ENCODE assay signal across 26 mouse cellular contexts in genomic region chr17:78403804-78404203, GRCm38 (mm10). TPM values are rescaled to one million over a fixed set of nuclear protein-coding genes. Genes with fewer than 3 reads are reported as not detected.
DNase-seq lines count a peak whose midpoint lies in the region; ATAC-seq and TF ChIP-seq lines count a peak whose summit lies in the region.
"Had no signal": no experiment of that assay in that cellular context is flagged by ENCODE, and none has a peak within 500 bp of the region (broad histone marks: within the 10 kb centered on the region; RNA-seq: fewer than 3 reads in every experiment).

No protein-coding gene starts in this region.

- peak overlapping the region; percentile 80 for H3K27ac ChIP-seq in gastrocnemius, adult 2 months
- H3K27ac ChIP-seq in heart, embryonic 15.5 days, result no peak overlapping the region
- H3K27ac ChIP-seq in heart, embryonic 12.5 days (ENCODE audit: poor library complexity, severe bottlenecking), result no peak overlapping the region; the same call in 1 of the 2 replicates
- H3K27ac ChIP-seq in small intestine, adult 2 months (ENCODE audit: insufficient read depth, low read depth, low read length), result 0 out of 2 replicates have a peak overlapping the region, but pooled peaks have one; percentile 37
- H3K27ac ChIP-seq: forebrain, embryonic 12.5 days; hindbrain, embryonic 14.5 days; layer of hippocampus, adult 2 months; left cerebral cortex, adult 2 months; limb, embryonic 12.5 days; lung, embryonic 15.5 days; midbrain, embryonic 10.5 days; neural tube, embryonic 13.5 days had no signal

- no peak for DNase-seq in gastrocnemius, adult 2 months
- DNase-seq in gastrocnemius, postnatal 4 days (ENCODE audit: low spot score in 2 of 2), result no peak
- peak; percentile 39 for DNase-seq in R1 (ENCODE audit: low read depth, low spot score)
- DNase-seq in kidney, adult 9 months, result no peak
- DNase-seq: adrenal gland, postnatal 14 days; cerebellum, adult 2 months; cerebellum, postnatal 14 days; forebrain, postnatal 0 days; gastrocnemius, postnatal 10 days; kidney, adult 18-20 months; kidney, postnatal 36 days; right cerebral cortex, postnatal 4 days had no signal

- peaks cover 26% of the 10 kb centered on the region for H3K4me1 ChIP-seq in heart, embryonic 15.5 days (replicated peaks)
- peaks cover 46% of the 10 kb centered on the region for H3K4me1 ChIP-seq in heart, embryonic 12.5 days (replicated peaks)
- peaks cover 42% of the 10 kb centered on the region for H3K4me1 ChIP-seq in small intestine, adult 2 months (ENCODE audit: control insufficient read depth, insufficient read depth, insufficient read length, low read length)

- no peak overlapping the region for H3K4me2 ChIP-seq in heart, embryonic 15.5 days
- H3K4me2 ChIP-seq in heart, embryonic 12.5 days, result no peak overlapping the region
- H3K4me2 ChIP-seq: forebrain, embryonic 12.5 days; hindbrain, embryonic 14.5 days; limb, embryonic 12.5 days; lung, embryonic 15.5 days; neural tube, embryonic 13.5 days had no signal

- no peak overlapping the region for H3K4me3 ChIP-seq in gastrocnemius, adult 2 months
- no peak overlapping the region for H3K4me3 ChIP-seq in heart, embryonic 15.5 days
- H3K4me3 ChIP-seq in heart, embryonic 12.5 days, result no peak overlapping the region
- no peak overlapping the region for H3K4me3 ChIP-seq in small intestine, adult 2 months (ENCODE audit: low read depth, low read length)
- H3K4me3 ChIP-seq: forebrain, embryonic 12.5 days; layer of hippocampus, adult 2 months; left cerebral cortex, adult 2 months; limb, embryonic 12.5 days; lung, embryonic 15.5 days; midbrain, embryonic 10.5 days; neural tube, embryonic 13.5 days had no signal

- H3K36me3 ChIP-seq in heart, embryonic 15.5 days, result peaks cover 5% of the 10 kb centered on the region; the same call in 1 of the 2 replicates
- H3K36me3 ChIP-seq in heart, embryonic 12.5 days, result peaks cover 31% of the 10 kb centered on the region
- peaks cover 23% of the 10 kb centered on the region for H3K36me3 ChIP-seq in small intestine, adult 2 months (ENCODE audit: control insufficient read depth, insufficient read depth, low read length)

- no peaks in the 10 kb centered on the region for H3K27me3 ChIP-seq in heart, embryonic 15.5 days
- no peaks in the 10 kb centered on the region for H3K27me3 ChIP-seq in heart, embryonic 12.5 days (replicated peaks)
- H3K27me3 ChIP-seq in small intestine, adult 2 months (ENCODE audit: control insufficient read depth, insufficient read depth, low read length), result no peaks in the 10 kb centered on the region
- H3K27me3 ChIP-seq: forebrain, embryonic 12.5 days; limb, embryonic 12.5 days; lung, embryonic 15.5 days; neural tube, embryonic 13.5 days; Patski had no signal

- peak; percentile 44; the same call in 1 of the 2 replicates for ATAC-seq in heart, embryonic 15.5 days (replicated peaks; ENCODE audit: insufficient number of reproducible peaks, insufficient read depth, low FRiP score, low read depth)
- no peak for ATAC-seq in heart, embryonic 12.5 days (ENCODE audit: insufficient number of reproducible peaks, low FRiP score)
- ATAC-seq: forebrain, postnatal 0 days; midbrain, embryonic 16.5 days; Patski had no signal

- H3K9ac ChIP-seq in heart, embryonic 15.5 days, result no peak overlapping the region
- H3K9ac ChIP-seq in heart, embryonic 12.5 days, result no peak overlapping the region
- H3K9ac ChIP-seq: forebrain, embryonic 12.5 days; forebrain, postnatal 0 days; hindbrain, embryonic 14.5 days; limb, embryonic 12.5 days; lung, embryonic 15.5 days; neural tube, embryonic 13.5 days had no signal

- intact Hi-C loops in gastrocnemius, adult 2 months (cut with DNase I), result no loop called here

- WGBS in heart, embryonic 15.5 days, result 40% methylated on average over 9 of the region's 9 CpGs
- 41% methylated on average over 9 of the region's 9 CpGs for WGBS in heart, embryonic 12.5 days
- 73% methylated on average over 9 of the region's 9 CpGs for WGBS in small intestine, adult 2 months

- TF ChIP-seq CTCF in gastrocnemius, adult 2 months (IDR thresholded peaks at IDR 0.05), result no peak
- no peak for TF ChIP-seq CTCF in small intestine, adult 2 months (IDR thresholded peaks at IDR 0.05; ENCODE audit: extremely low read depth, insufficient read length, insufficient replicate concordance, low read depth, low read length)

- no peaks in the 10 kb centered on the region for H3K9me3 ChIP-seq in heart, embryonic 15.5 days (replicated peaks)
- no peaks in the 10 kb centered on the region for H3K9me3 ChIP-seq in heart, embryonic 12.5 days (replicated peaks)
- H3K9me3 ChIP-seq: forebrain, embryonic 12.5 days; G1E; limb, embryonic 12.5 days; lung, embryonic 15.5 days; midbrain, embryonic 10.5 days; neural tube, embryonic 13.5 days had no signal

- no peak for TF ChIP-seq POLR2A in small intestine, adult 2 months (IDR thresholded peaks at IDR 0.05; ENCODE audit: low read depth, low read length)

RNA-seq across cellular contexts. Expression of gene Fez2, which starts 14.1 kb away (rescaled TPM):
- 10 to 100 TPM; 58.2 to 65.3 TPM for total RNA-seq in gastrocnemius, adult 2 months (2021)
- 10 to 100 TPM; 52.9 to 56.6 TPM for total RNA-seq in gastrocnemius, postnatal 4 days (2021)
- 48.0 and 51.4 TPM in 2 replicates for polyA plus RNA-seq in heart, embryonic 15.5 days (2015; fragmentation: Nextera tagmentation; extraction: Ambion mirVana)
- 44.7 and 46.8 TPM in 2 replicates for polyA plus RNA-seq in heart, embryonic 12.5 days (2016; fragmentation: Nextera tagmentation; extraction: Ambion mirVana)
- polyA plus RNA-seq in small intestine, adult 2 months (2012; rRNA removed), result 13.8 and 31.7 TPM in 2 replicates

Comparison
In these comparisons a context has a peak if more than half of its experiments do, and no peak if none do; other contexts are left out.
1. H3K27ac ChIP-seq: peak in gastrocnemius, adult 2 months (single experiment) and small intestine, adult 2 months (single experiment); none in heart, embryonic 15.5 days (single experiment) and heart, embryonic 12.5 days (single experiment).